Mouse (Mus musculus) myocyte (in vitro differentiated cells): ENCODE measurements around the gene Klf15.

Source experiments
- E2F4 ChIP-seq: IDR thresholded peaks from one replicate; pipeline ENCODE4 v1.6.1; 2011; ENCODE audit warnings: mild to moderate bottlenecking, control low read depth, moderate library complexity; ENCODE audit not compliant: insufficient read depth
- POLR2A ChIP-seq: IDR thresholded peaks from one replicate; pipeline ENCODE4 v1.6.1; 2011; ENCODE audit warnings: low read depth, mild to moderate bottlenecking, control low read depth, moderate library complexity; ENCODE audit not compliant: insufficient read length
- POLR2AphosphoS2 ChIP-seq: IDR thresholded peaks from one replicate; pipeline ENCODE4 v1.6.1; 2011; ENCODE audit warnings: low read depth, control low read depth; ENCODE audit not compliant: insufficient read length
- SRF ChIP-seq: IDR thresholded peaks from one replicate; pipeline ENCODE4 v1.6.1; 2011; ENCODE audit warnings: low read depth; ENCODE audit not compliant: control insufficient read depth, insufficient read length
- TCF12 ChIP-seq: IDR thresholded peaks from one replicate; pipeline ENCODE4 v1.6.1; 2011; ENCODE audit warnings: mild to moderate bottlenecking, control low read depth; ENCODE audit not compliant: poor library complexity, insufficient read depth, severe bottlenecking
- TCF3 ChIP-seq: IDR thresholded peaks from one replicate; pipeline ENCODE4 v1.6.1; 2011; ENCODE audit warnings: low read depth, control low read depth; ENCODE audit not compliant: insufficient read length
- USF1 ChIP-seq: IDR thresholded peaks from one replicate; pipeline ENCODE4 v1.6.1; 2011; ENCODE audit warnings: low read depth, mild to moderate bottlenecking, control low read depth, moderate library complexity

GRCm38 (mm10) chr6:90476941-90477518, 14.7 kb downstream of the Klf15 start:
- TF ChIP-seq POLR2A (no peak), E2F4 (no peak), POLR2AphosphoS2 (no peak), TCF3 (no peak), SRF (no peak), USF1 (no peak), TCF12 (no peak)
